Mouse (Mus musculus) fat pad, adult 2 months (tissue): ENCODE measurements around the gene Spg20.
A peak's percentile ranks its signal among the peaks of the same experiment; 100 is the strongest.

Experiments used
- DNase-seq: peaks from one replicate; pipeline ENCODE4 v3.0.0-alpha.2; 2011; ENCODE audit warnings: low read depth, low spot score; ENCODE audit errors: extremely low read depth

Gene Spg20

GRCm38 (mm10) chr3:55096655-55097005 is 15.3 kb upstream of the Spg20 start:
- no peak for DNase-seq

GRCm38 (mm10) chr3:55097186-55097585 is 14.7 kb upstream of the Spg20 start:
- no peak for DNase-seq

- no peak for DNase-seq
These were observed 13.9 kb upstream of the Spg20 start for GRCm38 (mm10) chr3:55098014-55098413.

GRCm38 (mm10) chr3:55098990-55099389 is 12.9 kb upstream of the Spg20 start:
- DNase-seq: no peak

- DNase-seq: no peak
These were observed 10.8 kb upstream of the Spg20 start for GRCm38 (mm10) chr3:55101092-55101491.

GRCm38 (mm10) chr3:55105372-55106023 is 6.4 kb upstream of the Spg20 start:
- DNase-seq: no peak

- no peak for DNase-seq
These were observed 5.9 kb upstream of the Spg20 start for GRCm38 (mm10) chr3:55106051-55106450.

- no peak for DNase-seq
These were observed 2.8 kb upstream of the Spg20 start for GRCm38 (mm10) chr3:55109097-55109496.

- no peak for DNase-seq
These were observed 955 bp downstream of the Spg20 start for GRCm38 (mm10) chr3:55112710-55113415.

GRCm38 (mm10) chr3:55114313-55115065 is 2.6 kb downstream of the Spg20 start:
- no peak for DNase-seq

GRCm38 (mm10) chr3:55115071-55115470 is 3.2 kb downstream of the Spg20 start:
- DNase-seq: no peak

- DNase-seq: no peak
These were observed 4.1 kb downstream of the Spg20 start for GRCm38 (mm10) chr3:55115989-55116388.

GRCm38 (mm10) chr3:55119275-55119898 is 7.5 kb downstream of the Spg20 start:
- peak; percentile 82 for DNase-seq

GRCm38 (mm10) chr3:55122336-55122870 is 10.5 kb downstream of the Spg20 start:
- DNase-seq: no peak

- no peak for DNase-seq
These were observed 11.2 kb downstream of the Spg20 start for GRCm38 (mm10) chr3:55123064-55123463.

- DNase-seq: no peak
These were observed 17.3 kb downstream of the Spg20 start for GRCm38 (mm10) chr3:55129181-55129692.

- DNase-seq: no peak
These were observed 19.8 kb downstream of the Spg20 start for GRCm38 (mm10) chr3:55131576-55132233.

- DNase-seq: no peak
These were observed 25.1 kb downstream of the Spg20 start, which contains the start of gene Ccdc169 for GRCm38 (mm10) chr3:55137039-55137438. Gene Ccdc169, plus strand, starts transcription at chr3:55137339.

- no peak for DNase-seq
These were observed 27.9 kb downstream of the Spg20 start for GRCm38 (mm10) chr3:55139837-55140236.

GRCm38 (mm10) chr3:55141401-55141800 is 29.5 kb downstream of the Spg20 start:
- DNase-seq: no peak
